Mouse (Mus musculus) CH12.LX (cell line): Measurements from ENCODE around the gene 2510002D24Rik. TPM values are rescaled to one million over a fixed set of nuclear protein-coding genes. Genes with fewer than 3 reads are reported as not detected.
A peak's percentile ranks its signal among the peaks of the same experiment; 100 is the strongest.

Source experiments
- DNase-seq: peaks from one replicate; pipeline ENCODE4 v3.0.0-alpha.2; 2013; ENCODE audit errors: extremely low read depth
- H3K27ac ChIP-seq: 2 replicates; pipeline ENCODE4 v1.5.1; 2012; ENCODE audit warnings: low read depth, mild to moderate bottlenecking, control low read depth, moderate library complexity; ENCODE audit not compliant: insufficient read depth
- H3K27me3 ChIP-seq: replicated peaks from 2 replicates; pipeline ENCODE3; 2012; ENCODE audit warnings: inconsistent platforms
- H3K36me3 ChIP-seq, 2 experiments: replicated peaks in 1 of 2; 2 replicates each; pipeline versions ENCODE3 to v1.6.1; 2012; ENCODE audit warnings: inconsistent platforms in 1 of 2, low read length in 1 of 2, mild to moderate bottlenecking in 1 of 2, mixed read lengths in 1 of 2, moderate library complexity in 1 of 2; ENCODE audit not compliant: control insufficient read depth in 1 of 2, insufficient read depth in 1 of 2
- H3K4me1 ChIP-seq, 2 experiments: 2 replicates each; pipeline ENCODE4 v1.6.1; 2012; ENCODE audit warnings: inconsistent platforms in 1 of 2, moderate library complexity in 1 of 2; ENCODE audit not compliant: insufficient read depth in 2 of 2, control insufficient read depth in 1 of 2
- H3K4me2 ChIP-seq: 2 replicates; pipeline ENCODE4 v1.6.1; 2012; ENCODE audit warnings: low read depth, mild to moderate bottlenecking, control low read depth; ENCODE audit not compliant: poor library complexity, insufficient read depth, severe bottlenecking
- H3K4me3 ChIP-seq, 3 experiments: fragments of 150-350 bp in 1 of 3; sonication (generic) in 1 of 3; replicated peaks in 1 of 3; 2 replicates each; pipeline versions ENCODE3 to v1.5.1; 2011 to 2012; ENCODE audit warnings: low read depth in 2 of 3, low read length in 2 of 3, mild to moderate bottlenecking in 2 of 3, moderate library complexity in 2 of 3, control low read depth in 1 of 3, improper control_type of control experiment in 1 of 3, inconsistent platforms in 1 of 3, mixed read lengths in 1 of 3; ENCODE audit not compliant: poor library complexity in 1 of 3
- H3K79me2 ChIP-seq: replicated peaks from 2 replicates; pipeline ENCODE4 v1.6.1; 2012; ENCODE audit warnings: mild to moderate bottlenecking, moderate library complexity; ENCODE audit not compliant: control insufficient read depth, poor library complexity, insufficient read depth, severe bottlenecking; ENCODE audit errors: extremely low read depth
- H3K9ac ChIP-seq: 2 replicates; pipeline ENCODE4 v1.6.1; 2012; ENCODE audit warnings: low read depth, mild to moderate bottlenecking, control low read depth, moderate library complexity; ENCODE audit not compliant: insufficient read depth
- H3K9me3 ChIP-seq: replicated peaks from 2 replicates; pipeline ENCODE3; 2012; ENCODE audit warnings: low read length, inconsistent platforms, mixed read lengths
- CHD2 ChIP-seq: IDR thresholded peaks from 2 replicates; pipeline ENCODE4 v1.6.1; 2011; ENCODE audit warnings: low read length, improper control_type of control experiment
- CTCF ChIP-seq, 2 experiments: IDR thresholded peaks in 1 of 2; conservative IDR thresholded peaks in 1 of 2; 2 replicates each; pipeline ENCODE4 v1.5.1; 2011 to 2012; ENCODE audit warnings: low read depth in 2 of 2, low read length in 2 of 2, improper control_type of control experiment in 1 of 2, inconsistent platforms in 1 of 2, mild to moderate bottlenecking in 1 of 2, moderate library complexity in 1 of 2
- ETS1 ChIP-seq: conservative IDR thresholded peaks from 2 replicates; pipeline ENCODE4 v1.6.1; 2012; ENCODE audit warnings: low read depth, mild to moderate bottlenecking, inconsistent platforms, low read length, improper control_type of control experiment, moderate library complexity
- GABPA ChIP-seq: IDR thresholded peaks from 2 replicates; pipeline ENCODE4 v1.6.1; 2012; ENCODE audit warnings: low read depth, low read length, improper control_type of control experiment, inconsistent platforms; ENCODE audit not compliant: insufficient replicate concordance
- JUN ChIP-seq: IDR thresholded peaks from 2 replicates; pipeline ENCODE4 v1.6.1; 2011; ENCODE audit warnings: low read depth, mild to moderate bottlenecking, low read length, improper control_type of control experiment, moderate library complexity; ENCODE audit not compliant: insufficient read depth
- KAT2A ChIP-seq: IDR thresholded peaks from 2 replicates; pipeline ENCODE4 v1.6.1; 2012; ENCODE audit warnings: low read length, improper control_type of control experiment, inconsistent platforms; ENCODE audit not compliant: insufficient replicate concordance
- MAFK ChIP-seq: IDR thresholded peaks from 2 replicates; pipeline ENCODE4 v1.6.1; 2011; ENCODE audit warnings: low read length, improper control_type of control experiment; ENCODE audit not compliant: insufficient replicate concordance
- MXI1 ChIP-seq: IDR thresholded peaks from 2 replicates; pipeline ENCODE4 v1.6.1; 2011; ENCODE audit warnings: mild to moderate bottlenecking, low read depth, low read length, improper control_type of control experiment
- NRF1 ChIP-seq: IDR thresholded peaks from 2 replicates; pipeline ENCODE4 v1.6.1; 2014; ENCODE audit warnings: low read depth, mild to moderate bottlenecking, inconsistent platforms, low read length, improper control_type of control experiment, moderate library complexity
- PAX5 ChIP-seq: IDR thresholded peaks from 2 replicates; pipeline ENCODE4 v1.6.1; 2012; ENCODE audit warnings: low read length, inconsistent platforms, mixed read lengths
- POLR2A ChIP-seq: IDR thresholded peaks from 2 replicates; pipeline ENCODE4 v1.6.1; 2011; ENCODE audit warnings: low read depth, mild to moderate bottlenecking, improper control_type of control experiment, low read length
- RAD21 ChIP-seq: IDR thresholded peaks from 2 replicates; pipeline ENCODE4 v1.6.1; 2011; ENCODE audit warnings: low read depth, mild to moderate bottlenecking, low read length, improper control_type of control experiment, moderate library complexity
- SIN3A ChIP-seq: IDR thresholded peaks from 2 replicates; pipeline ENCODE4 v1.6.1; 2012; ENCODE audit warnings: low read length, improper control_type of control experiment, inconsistent platforms
- SMC3 ChIP-seq: IDR thresholded peaks from 2 replicates; pipeline ENCODE4 v1.6.1; 2011; ENCODE audit warnings: low read depth, low read length, improper control_type of control experiment
- USF1 ChIP-seq: IDR thresholded peaks from 2 replicates; pipeline ENCODE4 v1.6.1; 2014; ENCODE audit warnings: low read depth, mild to moderate bottlenecking, inconsistent platforms, low read length, improper control_type of control experiment
- ZNF384 ChIP-seq: IDR thresholded peaks from 2 replicates; pipeline ENCODE4 v1.6.1; 2012; ENCODE audit warnings: low read depth, low read length, improper control_type of control experiment, inconsistent platforms
- dilution Hi-C: fragments of 300-500 bp; cut with MboI; formaldehyde crosslinking; loops from 2 replicates; pipeline ENCODE4 v1.14.3; 2020; ENCODE audit warnings: low sequenced_read_pairs; ENCODE audit not compliant: extremely low pct_unique_long_range_greater_than_20kb, extremely low pct_ligation_motif_present
- in situ Hi-C: fragments of 300-500 bp; cut with MboI; formaldehyde crosslinking; loops from 3 replicates; pipeline ENCODE4 v1.14.3; 2019; ENCODE audit warnings: low sequenced_read_pairs, low pct_ligation_motif_present, low pct_unique_long_range_greater_than_20kb, mixed read lengths
- polyA plus RNA-seq: library from polyadenylated mRNA; unstranded; fragments of >175 nt; gene quantifications from 2 replicates; pipeline ENCODE4 v1.2.1, GENCODE M21; 2012; ENCODE audit warnings: low read depth; ENCODE audit not compliant: insufficient read length
- total RNA-seq, 2 experiments: library from RNA; depleted of rRNA; stranded (reverse); fragments of 300-350 nt in 1 of 2; fragments of >200 nt in 1 of 2; gene quantifications; 2 replicates each; pipeline ENCODE4 v1.2.3; 2012 to 2014

The 2510002D24Rik gene
- total and polyA plus RNA-seq, 3 experiments: 66.2 to 84.9 (median 78.0) TPM

- Histone ChIP-seq H3K79me2 (no peaks in the 10 kb centered on the region), H3K27me3 (no peaks in the 10 kb centered on the region), H3K4me2 (no peak overlapping the region), H3K4me3 (no peak overlapping the region), H3K4me1 (no peaks in the 10 kb centered on the region), H3K9ac (no peak overlapping the region), H3K9me3 (no peaks in the 10 kb centered on the region), H3K36me3 (peaks cover 80 to 94% of the 10 kb centered on the region in 2 experiments), H3K27ac (no peak overlapping the region)
- in situ Hi-C loops (no loop called here), dilution Hi-C loops (no loop called here)
- DNase-seq: no peak
- TF ChIP-seq POLR2A: 0 out of 2 replicates have a peak, but pooled peaks have one; percentile 9
- no peak for TF ChIP-seq MXI1
These were observed 38.2 kb upstream of the 2510002D24Rik start for GRCm38 (mm10) chr16:18798151-18798550.

GRCm38 (mm10) chr16:18798841-18799240 lies 37.5 kb upstream of the 2510002D24Rik start:
- no peaks in the 10 kb centered on the region for H3K9me3 ChIP-seq
- H3K4me2 ChIP-seq: no peak overlapping the region
- dilution Hi-C loops (no loop called here), in situ Hi-C loops (no loop called here)
- DNase-seq: peak; percentile 22
- H3K4me3 ChIP-seq: no peak overlapping the region
- peak; percentile 62 for TF ChIP-seq SMC3
- peak; percentile 63 for TF ChIP-seq RAD21
- no peak for TF ChIP-seq GABPA
- TF ChIP-seq CTCF (conservative IDR thresholded peaks at IDR 0.05 in 1 of 2, IDR thresholded peaks at IDR 0.05 in 1 of 2; ENCODE audit: low read depth in 2 of 2, low read length in 2 of 2): peak; percentile 50 to 71
- peaks cover 79 to 91% of the 10 kb centered on the region in 2 experiments for H3K36me3 ChIP-seq
- no peaks in the 10 kb centered on the region for H3K4me1 ChIP-seq
- no peaks in the 10 kb centered on the region for H3K27me3 ChIP-seq
- no peaks in the 10 kb centered on the region for H3K79me2 ChIP-seq
- H3K27ac ChIP-seq: no peak overlapping the region
- no peak overlapping the region for H3K9ac ChIP-seq

- Histone ChIP-seq H3K4me1 (peaks cover 0 to 9% of the 10 kb centered on the region in 2 experiments; a peak in 2 of 4 replicates), H3K9ac (no peak overlapping the region), H3K79me2 (peaks cover 12% of the 10 kb centered on the region), H3K36me3 (peaks cover 66 to 86% of the 10 kb centered on the region in 2 experiments), H3K4me2 (no peak overlapping the region), H3K27me3 (no peaks in the 10 kb centered on the region), H3K4me3 (no peak overlapping the region), H3K9me3 (peaks cover 6% of the 10 kb centered on the region), H3K27ac (no peak overlapping the region)
- dilution Hi-C loops (no loop called here), in situ Hi-C loops (no loop called here)
- no peak for TF ChIP-seq MAFK
- no peak for TF ChIP-seq PAX5
- TF ChIP-seq CHD2: no peak
- TF ChIP-seq GABPA: no peak
- TF ChIP-seq ZNF384: no peak
- no peak for TF ChIP-seq CTCF (conservative IDR thresholded peaks at IDR 0.05 in 1 of 2, IDR thresholded peaks at IDR 0.05 in 1 of 2; ENCODE audit: low read depth in 2 of 2, low read length in 2 of 2)
- no peak for TF ChIP-seq USF1
- TF ChIP-seq KAT2A: no peak
- no peak for TF ChIP-seq POLR2A
- TF ChIP-seq NRF1: no peak
- TF ChIP-seq SIN3A: no peak
- no peak for TF ChIP-seq JUN
- no peak for TF ChIP-seq ETS1
- no peak for DNase-seq
These were observed 30.6 kb upstream of the 2510002D24Rik start for GRCm38 (mm10) chr16:18805746-18806145.
